Mouse (Mus musculus) adrenal gland, postnatal 25 days (tissue): ENCODE measurements at regions not wholly inside any gene's neighbourhood (a gene's known extent, or its start where the extent isn't known, plus 50 kb on each side); places are given as distances from the start of the nearest gene placed in this dataset.

Experiments
- DNase-seq: peaks from one replicate; pipeline ENCODE4 v3.0.0; 2021; ENCODE audit warnings: mixed read lengths

DNA sequence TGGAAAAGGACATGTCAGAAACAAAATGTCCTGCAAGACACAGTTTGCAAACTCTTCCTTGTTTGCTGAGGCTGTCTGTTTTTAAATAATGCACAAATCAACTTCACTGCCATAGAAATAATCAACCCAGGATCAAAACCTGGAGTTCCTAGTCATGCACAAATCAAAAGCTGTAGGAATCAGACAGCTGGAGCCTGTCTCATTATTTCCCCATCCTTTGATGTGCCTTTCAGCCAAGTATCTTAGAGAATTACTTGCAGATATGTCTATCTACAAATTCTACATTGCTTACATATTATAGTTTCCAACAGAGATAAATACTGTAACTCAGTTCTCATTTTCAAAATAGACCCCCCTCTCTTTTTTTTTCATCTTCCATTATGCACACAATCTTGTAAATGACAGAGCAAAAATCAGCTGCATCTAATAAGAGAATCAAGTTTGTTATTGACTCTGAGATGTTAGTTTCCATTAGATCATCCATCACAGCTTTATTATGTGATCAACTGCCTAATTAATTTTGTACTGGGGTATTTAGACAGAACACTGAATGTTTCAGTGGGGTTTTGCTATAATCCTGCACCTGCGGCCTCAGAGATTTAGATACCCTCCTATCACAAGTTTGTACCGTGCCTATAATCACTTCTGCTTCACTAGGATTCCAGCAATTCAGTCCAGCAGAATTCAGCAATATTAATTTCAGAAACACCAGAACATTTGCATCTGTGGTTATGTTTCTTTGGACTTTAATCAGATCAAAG lies 798.9 kb upstream of the Tenm2 start:
- no peak for DNase-seq

DNA sequence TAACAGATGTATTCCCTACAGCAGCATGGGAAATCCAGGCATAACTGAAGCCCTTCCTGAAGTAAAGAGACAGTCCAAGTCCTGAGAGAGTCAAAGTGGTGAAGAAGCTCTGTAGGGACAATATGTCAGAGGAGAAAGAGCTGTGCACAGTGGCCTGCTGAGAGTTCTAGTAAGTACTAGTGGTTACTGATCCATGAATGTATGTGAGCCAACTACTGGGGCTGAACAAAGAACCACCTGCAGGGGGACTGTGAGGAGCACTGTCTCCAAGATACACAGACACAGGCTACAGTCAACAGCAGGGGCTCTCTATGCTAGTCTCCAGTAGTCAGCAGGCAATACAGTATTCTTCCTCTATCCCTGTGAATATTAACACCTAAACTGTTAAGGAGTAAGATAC lies 785.9 kb upstream of the Tenm2 start:
- no peak for DNase-seq

DNA sequence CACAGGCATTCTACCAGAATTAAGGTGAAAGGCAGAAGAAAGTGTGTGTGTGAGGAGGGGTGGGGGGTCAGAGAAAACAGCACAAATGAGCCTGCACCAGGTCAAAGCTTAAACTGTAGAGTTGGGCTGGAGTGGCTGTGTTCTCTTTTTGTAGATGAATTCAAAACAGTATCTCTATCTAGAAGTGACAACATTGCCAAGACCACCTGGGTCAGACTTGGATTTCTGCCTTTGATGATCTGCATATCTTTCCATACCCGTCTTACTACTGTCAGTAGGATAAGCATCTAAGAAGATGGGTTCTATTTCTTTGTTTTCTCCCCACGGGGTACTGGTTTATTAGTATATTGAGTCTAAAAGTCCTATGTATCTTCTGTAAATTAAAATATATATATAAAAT lies 742.4 kb upstream of the Tenm2 start:
- no peak for DNase-seq

DNA sequence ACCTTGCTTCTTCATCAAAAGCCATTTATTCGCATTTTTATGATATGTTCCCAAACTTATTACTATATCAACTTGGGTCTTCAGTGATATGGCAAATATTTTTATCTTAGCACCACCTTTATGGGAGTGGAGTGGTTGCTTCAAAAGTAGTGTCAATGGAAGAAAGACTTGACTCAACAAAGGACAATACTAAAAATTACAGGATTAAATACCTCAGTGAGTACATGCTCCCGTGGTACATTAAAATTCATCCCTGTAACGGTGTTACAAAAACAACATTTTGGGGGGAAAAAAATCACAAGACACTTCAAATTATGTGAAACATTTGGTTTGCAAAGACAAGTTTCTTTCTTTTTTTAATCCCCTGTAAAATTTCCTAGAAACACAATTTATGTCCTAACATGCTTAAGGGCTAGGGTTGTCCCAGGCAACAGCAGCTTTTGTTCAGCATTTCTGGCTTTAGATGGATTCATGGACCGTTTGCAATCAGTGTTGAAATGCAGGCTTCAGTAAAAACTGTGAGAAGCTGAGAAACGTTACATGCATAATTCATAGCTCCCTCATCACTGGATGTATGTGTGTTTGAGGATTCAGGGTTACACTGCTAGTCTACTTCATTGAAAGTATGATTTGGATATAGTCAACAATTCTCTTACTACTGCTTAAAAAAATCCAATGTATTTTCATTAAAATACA lies 700.8 kb upstream of the Tenm2 start:
- DNase-seq: no peak

DNA sequence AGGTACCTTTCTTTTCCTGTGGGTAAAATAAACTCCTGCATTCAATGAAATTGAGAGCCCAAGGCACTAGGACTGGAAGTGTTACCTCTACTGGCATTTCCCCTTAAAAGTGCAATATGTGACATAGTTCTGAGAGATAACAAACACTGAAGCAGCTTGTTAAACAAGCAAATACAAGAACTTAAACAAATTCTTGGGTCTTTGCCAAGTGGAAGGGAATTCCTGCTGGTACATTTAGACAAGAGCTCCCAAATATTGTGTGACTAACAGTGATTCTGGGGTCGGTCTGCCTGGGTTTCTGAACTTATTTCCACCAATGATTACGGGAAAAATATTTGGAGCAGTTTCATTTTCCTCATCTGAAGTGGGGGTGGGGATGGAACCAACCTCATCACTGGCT lies 677.4 kb upstream of the Tenm2 start:
- DNase-seq: no peak

DNA sequence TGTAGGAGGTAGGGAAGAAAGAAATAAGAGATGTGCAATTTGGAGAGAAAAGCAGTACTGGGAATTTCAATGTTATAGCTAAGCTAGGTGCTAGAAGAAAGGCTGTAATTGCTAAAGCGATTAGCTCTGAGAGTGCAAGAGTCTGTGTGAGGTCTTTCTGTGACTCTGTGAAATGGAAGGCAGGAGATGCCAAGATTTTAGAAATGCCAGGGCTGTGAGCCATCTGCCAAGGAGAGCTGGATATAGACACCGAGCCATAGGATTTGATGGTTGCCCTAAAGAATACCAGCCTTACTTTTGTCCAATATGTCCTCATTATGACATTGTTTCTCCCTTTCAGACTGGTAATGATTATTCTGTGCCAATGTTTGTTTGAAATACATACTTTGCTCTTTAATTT lies 669.2 kb upstream of the Tenm2 start:
- no peak for DNase-seq

DNA sequence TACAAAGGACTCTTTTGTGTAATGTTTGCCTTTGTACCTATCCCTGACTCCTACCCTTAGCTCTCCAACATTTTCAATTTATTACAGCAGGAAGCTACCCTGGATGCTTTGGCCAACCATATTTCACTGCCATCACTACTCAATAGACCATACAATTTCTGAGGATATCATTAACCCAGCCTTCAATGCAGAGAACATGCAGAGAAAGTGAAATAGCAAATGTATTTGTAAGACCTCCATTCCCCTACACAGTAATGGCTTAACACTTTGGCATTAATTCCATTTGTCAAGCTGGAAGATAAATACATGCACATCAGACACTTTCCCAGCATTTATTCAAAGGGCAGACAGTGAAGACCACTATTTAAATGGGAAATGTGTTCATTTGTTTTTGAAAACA lies 661.9 kb upstream of the Tenm2 start:
- no peak for DNase-seq

DNA sequence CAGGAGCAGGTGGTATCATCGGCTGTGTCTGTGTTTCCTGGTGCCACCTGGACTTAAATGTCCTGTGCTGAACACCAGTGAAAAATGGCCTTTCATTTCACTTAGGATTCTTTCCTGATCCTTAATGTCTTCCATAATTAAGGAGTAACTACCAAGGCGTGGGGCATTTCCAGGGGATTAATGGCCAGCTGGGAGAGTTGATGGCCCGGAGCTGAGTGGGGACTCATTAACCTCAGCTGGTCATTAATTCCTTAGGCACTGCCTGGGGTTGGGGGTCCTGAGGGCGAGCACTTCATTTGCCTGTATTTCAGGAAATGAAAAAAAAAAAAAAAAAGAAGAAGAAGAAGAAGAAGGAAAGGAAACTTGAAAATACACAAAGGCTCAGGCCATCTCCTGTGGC lies 647.0 kb upstream of the Tenm2 start:
- DNase-seq: no peak

DNA sequence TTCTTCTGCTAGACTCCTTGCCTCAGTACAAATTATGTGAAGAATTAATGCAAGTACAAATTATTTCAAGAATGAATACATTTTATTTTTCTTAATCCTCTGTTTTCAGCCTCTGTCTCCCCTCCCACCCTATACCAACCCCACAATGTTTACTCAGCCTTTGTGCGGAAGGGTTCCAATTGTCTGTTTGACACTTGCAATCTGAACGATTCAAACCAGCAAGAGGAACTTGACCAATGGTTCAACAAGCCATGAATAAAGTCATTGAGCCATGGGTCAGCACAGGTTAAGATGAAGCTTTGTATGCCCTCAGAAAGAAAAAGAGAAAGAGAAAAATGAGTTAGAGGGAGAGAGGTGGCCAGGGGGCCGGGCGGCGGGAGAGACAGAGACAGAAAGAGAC lies 601.5 kb upstream of the Tenm2 start:
- DNase-seq: no peak

DNA sequence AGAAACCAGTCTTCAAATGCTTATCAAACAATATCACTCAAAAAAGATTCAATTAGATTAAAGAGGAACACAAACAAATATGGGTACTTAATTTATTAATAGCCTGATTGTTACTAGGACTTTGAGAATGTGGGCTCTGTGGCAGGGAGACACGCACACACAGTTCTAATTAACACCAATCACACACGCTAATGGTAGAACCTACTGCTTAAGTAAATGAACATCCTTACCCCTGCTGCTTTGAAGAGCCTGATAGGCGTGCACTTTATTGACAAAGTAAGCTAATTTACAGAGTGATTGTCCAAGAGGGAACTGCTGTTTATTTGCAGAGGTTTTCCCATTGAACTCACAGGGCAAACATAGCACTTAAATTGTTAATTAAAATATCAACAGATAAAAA lies 595.2 kb upstream of the Tenm2 start:
- no peak for DNase-seq

DNA sequence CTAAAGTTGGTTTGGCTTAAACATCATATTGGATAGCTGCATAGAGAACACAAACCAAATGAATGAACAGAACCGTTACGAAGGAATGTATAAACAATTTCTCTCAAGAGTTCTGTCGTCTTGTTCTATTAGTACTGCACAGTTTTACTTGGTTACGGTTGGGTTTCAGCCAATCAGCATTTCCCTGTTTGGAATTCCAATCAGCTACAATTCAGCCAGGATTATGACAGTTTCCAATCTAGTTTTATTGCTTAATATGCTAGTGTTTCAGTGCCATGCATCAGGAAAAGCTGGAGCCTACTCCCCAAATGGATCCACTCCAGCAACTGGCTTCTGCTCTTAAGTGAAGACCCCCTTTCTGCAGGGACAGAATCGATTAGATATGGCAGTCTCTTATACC lies 571.0 kb upstream of the Tenm2 start:
- DNase-seq: no peak

DNA sequence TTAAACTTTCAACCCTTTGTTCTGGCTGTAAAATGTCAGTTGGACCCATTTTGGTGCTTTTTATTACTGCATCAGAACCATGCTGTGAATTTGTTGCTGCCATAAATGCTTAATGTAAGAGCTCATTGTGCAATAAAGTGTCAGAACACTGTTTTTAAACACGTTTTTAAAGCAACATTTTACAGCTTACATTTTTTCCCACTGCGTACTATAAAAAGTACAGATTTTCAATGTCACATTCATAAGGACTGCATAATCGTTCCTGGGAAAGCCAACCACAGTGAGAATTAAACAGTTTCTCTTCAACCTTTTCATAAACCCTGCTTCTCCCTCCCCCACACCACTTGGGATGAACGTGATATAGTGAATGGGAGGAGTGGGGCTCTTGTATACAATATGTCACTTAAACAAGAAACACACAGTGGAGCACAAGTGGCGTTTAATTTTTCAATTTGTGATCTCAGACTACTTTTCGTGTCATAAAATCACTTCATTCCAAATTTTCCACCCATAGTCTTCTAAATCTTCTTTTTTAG lies 563.1 kb upstream of the Tenm2 start:
- no peak for DNase-seq

DNA sequence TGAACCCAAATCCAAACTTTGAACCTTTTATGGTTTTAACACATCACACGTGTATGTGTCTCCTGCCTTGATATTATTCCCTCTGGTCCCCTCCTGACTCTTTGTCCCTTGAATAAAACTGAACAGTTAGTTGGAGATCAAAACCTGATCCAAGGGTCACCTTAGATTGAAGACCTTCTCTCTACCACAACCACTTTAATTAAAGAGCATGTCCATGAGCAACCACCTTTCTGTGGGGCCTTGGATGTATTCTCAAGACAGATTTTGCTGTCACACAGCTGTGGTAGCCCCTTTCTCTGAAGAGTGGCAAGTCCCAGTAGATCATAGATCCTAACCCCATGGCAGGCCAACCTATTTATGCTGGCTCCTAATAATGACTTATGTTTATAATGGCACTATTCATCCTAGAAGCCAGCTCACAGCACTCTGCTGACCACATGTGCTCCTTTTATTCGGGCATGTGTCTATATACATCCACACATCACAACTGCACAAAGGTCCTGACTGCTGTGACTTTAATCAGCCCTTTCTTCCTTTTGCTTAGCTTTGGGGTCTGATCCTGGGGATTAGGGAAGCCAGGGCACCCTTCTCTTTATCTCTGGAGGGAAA lies 536.8 kb upstream of the Tenm2 start:
- no peak for DNase-seq

DNA sequence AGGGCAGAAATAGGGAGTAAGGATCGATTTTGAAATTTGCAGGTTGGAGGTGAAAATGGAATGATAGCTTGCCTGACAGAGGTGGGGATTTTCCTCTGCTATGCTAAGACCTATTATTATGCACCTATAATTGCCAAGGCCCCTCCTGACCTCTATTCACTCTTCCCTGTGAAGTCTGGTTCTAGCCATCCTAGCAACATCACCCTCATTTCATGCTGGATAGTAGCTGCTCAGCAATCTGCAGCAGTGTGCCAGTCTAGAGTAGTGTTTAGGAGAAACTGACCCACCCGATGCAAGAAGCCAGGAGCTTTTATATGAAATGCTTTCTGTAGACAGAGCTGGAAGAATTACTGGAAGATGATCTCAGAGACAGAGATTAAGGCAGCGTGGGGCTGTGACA lies 535.1 kb upstream of the Tenm2 start:
- no peak for DNase-seq

DNA sequence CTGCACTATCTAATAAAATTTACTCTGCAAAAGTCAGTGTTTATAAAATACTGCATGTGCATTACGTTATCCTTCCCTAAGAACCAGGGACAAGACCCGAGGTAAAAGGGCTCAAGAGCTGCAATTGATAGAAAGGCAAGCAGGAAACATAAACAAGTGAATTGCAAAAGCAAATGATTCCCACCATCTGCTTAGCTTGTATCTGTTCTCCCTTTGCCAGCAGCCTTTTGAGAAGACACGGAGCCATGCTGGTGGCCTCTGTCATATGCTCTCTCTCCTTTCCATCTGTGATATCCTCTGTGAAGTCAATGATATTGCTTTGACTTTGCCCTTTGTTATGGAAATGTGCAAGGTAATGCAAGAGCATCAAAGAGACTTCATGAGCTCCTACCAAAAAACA lies 532.4 kb upstream of the Tenm2 start:
- no peak for DNase-seq

DNA sequence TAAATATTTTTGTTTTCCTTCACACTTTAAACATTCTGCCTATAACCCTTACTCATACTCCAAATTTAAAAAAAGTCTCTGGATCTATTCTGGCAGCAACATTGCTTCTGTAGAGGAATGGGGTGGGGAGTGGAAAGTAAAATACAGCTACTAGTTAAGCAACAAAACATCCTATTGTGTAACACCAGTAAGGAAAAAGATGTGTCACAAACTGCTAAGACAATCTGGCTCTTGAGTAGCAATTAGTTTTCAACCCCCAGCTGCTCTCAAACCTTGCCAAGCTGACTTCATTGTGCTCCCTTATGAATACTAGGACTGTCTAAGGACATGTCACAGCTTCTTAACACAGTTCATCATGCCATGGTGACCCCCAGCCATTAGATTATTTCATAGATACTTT lies 500.2 kb upstream of the Tenm2 start:
- no peak for DNase-seq

DNA sequence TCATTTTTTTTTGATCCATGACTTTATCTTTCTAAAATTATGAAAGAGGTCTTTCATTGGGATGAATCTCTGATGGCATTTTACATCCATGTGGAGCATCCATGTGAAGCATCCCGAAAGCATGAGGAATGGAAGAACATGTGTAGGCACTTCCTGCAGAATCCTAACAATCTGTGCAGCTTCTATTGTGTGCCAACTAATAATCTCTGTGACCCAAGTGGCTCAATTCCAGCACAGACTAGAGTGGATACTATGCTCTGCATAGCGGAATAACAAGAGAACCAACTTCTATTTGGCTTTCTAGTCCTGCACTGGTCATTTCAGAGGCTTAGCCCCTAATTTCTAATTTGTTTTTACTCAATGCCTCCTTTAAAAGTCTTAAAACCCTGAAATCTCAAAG lies 499.7 kb upstream of the Tenm2 start:
- DNase-seq: no peak

DNA sequence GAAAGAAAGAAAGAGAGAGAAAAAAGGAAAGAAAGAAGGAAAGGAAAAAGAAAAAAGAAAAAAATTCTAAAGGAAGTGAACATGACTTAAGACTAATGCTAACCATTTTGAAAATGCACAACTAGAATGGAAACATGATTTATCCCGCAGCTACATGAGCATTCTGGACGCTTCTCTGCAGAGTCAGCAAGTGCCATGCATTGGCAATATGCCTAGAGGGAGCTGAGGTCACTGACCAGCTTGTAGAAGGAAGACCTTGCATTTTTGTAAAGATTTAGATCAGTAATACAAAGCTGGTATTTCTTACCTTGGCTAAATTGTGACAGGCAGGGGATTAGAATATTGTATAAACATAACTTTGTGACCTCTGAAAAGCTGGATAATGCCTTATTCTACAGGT lies 461.2 kb upstream of the Tenm2 start:
- DNase-seq: peak; percentile 58

DNA sequence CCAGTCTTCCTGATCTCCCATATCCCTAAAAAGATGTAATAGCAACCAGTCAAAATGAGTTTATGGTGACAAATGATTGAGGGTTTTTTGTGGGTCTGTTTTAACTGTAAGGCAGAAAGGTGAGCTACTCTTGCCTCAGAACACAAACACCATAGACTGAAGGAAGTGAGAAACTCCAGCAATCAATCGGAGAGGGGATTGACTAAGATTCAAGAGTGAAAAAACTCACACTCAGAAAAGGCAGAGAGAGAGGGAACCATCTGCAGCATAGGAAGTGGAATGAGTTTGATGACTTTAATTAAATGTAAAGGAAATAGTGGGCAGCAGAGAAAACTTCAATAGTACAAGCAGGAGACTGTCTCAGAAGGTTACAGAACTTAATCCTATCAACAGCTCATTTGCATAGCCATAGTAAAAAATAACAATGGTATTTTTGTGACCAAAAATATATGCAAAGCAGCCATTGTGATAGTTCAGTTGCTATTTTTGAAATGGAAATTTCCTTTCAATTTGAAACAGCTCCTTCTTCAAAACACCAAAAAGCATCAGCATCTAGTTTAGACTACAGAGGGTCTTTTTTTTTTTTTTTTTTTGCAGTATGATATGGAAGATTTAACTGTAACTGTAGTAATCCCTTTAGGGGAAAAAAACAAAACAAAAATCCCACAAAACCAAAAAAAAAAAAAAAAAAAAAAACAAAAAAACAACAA lies 442.9 kb upstream of the Tenm2 start:
- no peak for DNase-seq

DNA sequence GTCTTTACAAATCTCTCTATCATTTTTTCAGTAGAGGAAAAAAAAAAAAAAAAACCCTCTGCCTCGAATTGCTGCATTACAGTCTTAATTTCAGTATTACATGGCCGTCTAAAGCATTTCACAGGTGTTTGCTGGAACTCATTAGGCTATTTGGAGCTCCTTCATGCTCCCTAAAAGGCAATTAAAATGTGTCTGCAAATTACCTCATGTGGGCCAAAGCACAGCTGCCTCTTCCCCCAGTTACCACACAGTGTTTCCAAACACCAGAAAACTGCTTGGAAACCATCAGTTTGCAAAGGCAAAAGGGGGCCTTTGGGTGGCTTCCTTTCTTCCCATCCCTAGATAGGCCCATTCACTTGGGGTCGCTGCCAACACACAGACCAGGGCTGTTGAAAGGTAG lies 435.6 kb upstream of the Tenm2 start:
- no peak for DNase-seq

DNA sequence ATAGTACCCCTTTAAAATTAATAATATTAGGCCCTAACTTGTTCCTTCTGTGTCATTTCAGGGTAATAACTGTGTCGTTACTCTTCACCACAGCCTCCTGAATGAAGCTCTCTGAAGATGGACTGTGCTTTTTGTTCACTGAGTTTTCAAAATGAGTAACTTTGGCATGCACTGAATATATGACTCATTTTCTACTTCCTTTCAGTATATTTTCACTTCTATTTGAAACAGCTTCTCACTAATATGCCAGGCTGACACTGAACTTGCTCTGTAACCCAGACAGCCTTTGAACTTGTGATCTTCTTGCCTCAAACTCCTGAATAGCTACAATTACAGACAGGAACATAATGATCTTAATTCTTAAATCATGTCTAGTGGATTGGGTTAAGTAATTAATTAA lies 431.2 kb upstream of the Tenm2 start:
- DNase-seq: no peak

DNA sequence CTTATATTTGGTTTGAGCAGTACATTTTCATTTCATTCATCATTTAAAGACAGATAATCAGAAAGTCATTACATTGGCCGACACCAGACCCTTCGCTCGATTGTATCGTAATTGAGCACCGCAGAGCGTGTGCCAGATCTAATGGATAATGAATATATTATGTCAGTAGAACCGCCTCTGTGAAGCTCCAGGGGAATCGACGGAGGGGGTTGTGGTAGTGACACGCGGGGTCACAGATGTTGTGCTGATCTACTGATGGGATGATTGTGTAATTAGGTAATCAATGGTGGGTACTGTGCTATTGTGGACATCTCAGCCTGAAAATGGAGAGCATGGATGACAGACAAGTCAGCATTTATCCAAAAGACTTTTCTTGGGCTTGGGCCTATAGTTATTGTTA lies 414.3 kb upstream of the Tenm2 start:
- DNase-seq: no peak

DNA sequence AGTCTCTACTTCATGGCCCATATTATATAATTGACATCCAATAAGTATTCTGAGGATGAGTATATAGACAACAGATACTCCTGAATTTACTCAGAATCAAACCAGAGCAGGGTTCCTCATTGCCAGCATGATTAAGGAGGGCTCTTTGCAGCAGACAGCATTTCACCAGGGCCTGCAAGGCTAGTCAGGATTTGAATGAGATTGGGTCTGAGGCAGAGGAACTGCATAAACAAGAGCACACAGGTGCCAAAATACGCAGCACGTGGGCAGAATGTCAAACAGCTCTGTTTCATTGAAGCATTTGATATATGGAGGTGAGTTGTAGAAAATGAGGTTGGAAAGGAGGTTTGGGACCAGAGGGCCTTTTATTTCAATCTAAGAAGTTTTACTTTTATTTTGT lies 387.5 kb upstream of the Tenm2 start:
- DNase-seq: no peak
